ENCODE assay signal across 9 mouse cellular contexts in the genomic region with DNA sequence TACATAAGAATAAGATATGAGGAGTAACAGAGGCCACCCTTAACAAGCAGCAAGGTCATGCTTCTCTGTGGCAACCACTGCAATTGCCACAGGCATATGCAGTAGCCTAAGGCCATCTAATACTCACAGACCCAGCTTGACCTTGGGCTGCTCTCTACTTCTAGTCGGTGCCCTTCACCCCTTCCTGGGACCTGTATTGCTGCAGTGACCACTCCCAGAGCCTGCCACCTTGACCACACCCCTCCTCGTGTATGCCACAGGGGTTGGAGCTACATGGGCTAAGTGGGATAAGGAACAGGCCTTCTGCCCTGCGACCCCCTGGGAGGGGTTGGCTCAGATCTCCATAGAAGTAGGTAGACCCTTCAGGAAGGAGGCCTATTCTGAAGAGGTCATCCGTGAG. TPM values are rescaled to one million over a fixed set of nuclear protein-coding genes. Genes with fewer than 3 reads are reported as not detected.
DNase-seq lines count a peak whose midpoint lies in the region; ATAC-seq and TF ChIP-seq lines count a peak whose summit lies in the region.
"Had no signal": no experiment of that assay in that cellular context is flagged by ENCODE, and none has a peak within 500 bp of the region (broad histone marks: within the 10 kb centered on the region; RNA-seq: fewer than 3 reads in every experiment).

No protein-coding gene starts in this region.

- TF ChIP-seq POLR2A in liver, adult 2 months (IDR thresholded peaks at IDR 0.05; ENCODE audit: extremely low read depth, insufficient read depth, low read length) = no peak
- TF ChIP-seq POLR2A in CH12.LX (IDR thresholded peaks at IDR 0.05; ENCODE audit: low read depth, low read length) = no peak

- H3K9ac ChIP-seq in liver, adult 2 months (ENCODE audit: low read depth, low read length) = peak overlapping the region; percentile 6
- no peak overlapping the region for H3K9ac ChIP-seq in liver, embryonic 12.5 days
- H3K9ac ChIP-seq in CH12.LX (ENCODE audit: insufficient read depth, low read depth) = peak overlapping the region; percentile 22; the same call in 1 of the 2 replicates
- no peak overlapping the region for H3K9ac ChIP-seq in embryonic facial prominence, embryonic 15.5 days
- H3K9ac ChIP-seq: neural tube, embryonic 12.5 days had no signal

- dilution Hi-C loops in CH12.LX (cut with MboI; ENCODE audit: extremely low pct_ligation_motif_present, extremely low pct_unique_long_range_greater_than_20kb, low sequenced_read_pairs) = no loop called here

- TF ChIP-seq CTCF in liver, adult 2 months (IDR thresholded peaks at IDR 0.05; ENCODE audit: low read depth, low read length) = no peak
- no peak for TF ChIP-seq CTCF in CH12.LX (conservative IDR thresholded peaks at IDR 0.05 in 1 of 2, IDR thresholded peaks at IDR 0.05 in 1 of 2; ENCODE audit: low read depth in 2 of 2, low read length in 2 of 2)

- peak overlapping the region; percentile 90 for H3K27ac ChIP-seq in liver, adult 2 months (replicated peaks; ENCODE audit: insufficient read depth, low read depth, low read length)
- H3K27ac ChIP-seq in liver, embryonic 12.5 days = no peak overlapping the region
- no peak overlapping the region for H3K27ac ChIP-seq in CH12.LX (ENCODE audit: insufficient read depth, low read depth)
- peak overlapping the region; percentile 91 for H3K27ac ChIP-seq in embryonic facial prominence, embryonic 15.5 days (replicated peaks)
- H3K27ac ChIP-seq: neural tube, embryonic 12.5 days had no signal

- H3K4me1 ChIP-seq in liver, adult 2 months (ENCODE audit: control insufficient read depth, insufficient read depth, low read length) = peaks cover 43% of the 10 kb centered on the region
- H3K4me1 ChIP-seq in liver, embryonic 12.5 days = peaks cover 30% of the 10 kb centered on the region
- H3K4me1 ChIP-seq in CH12.LX (ENCODE audit: control insufficient read depth in 1 of 2, insufficient read depth in 2 of 2) = peaks cover 13 to 80% of the 10 kb centered on the region in 2 experiments
- peaks cover 35% of the 10 kb centered on the region for H3K4me1 ChIP-seq in embryonic facial prominence, embryonic 15.5 days
- H3K4me1 ChIP-seq: neural tube, embryonic 12.5 days had no signal

- TF ChIP-seq EP300 in CH12.LX (IDR thresholded peaks at IDR 0.05; ENCODE audit: low read length) = no peak

- H3K27me3 ChIP-seq in liver, adult 2 months (ENCODE audit: control insufficient read depth, insufficient read depth, low read length) = no peaks in the 10 kb centered on the region
- no peaks in the 10 kb centered on the region for H3K27me3 ChIP-seq in liver, embryonic 12.5 days (replicated peaks)
- H3K27me3 ChIP-seq in CH12.LX (replicated peaks) = no peaks in the 10 kb centered on the region
- H3K27me3 ChIP-seq in embryonic facial prominence, embryonic 15.5 days = no peaks in the 10 kb centered on the region
- H3K27me3 ChIP-seq: neural tube, embryonic 12.5 days had no signal

- no peaks in the 10 kb centered on the region for H3K9me3 ChIP-seq in liver, embryonic 12.5 days (replicated peaks)
- no peaks in the 10 kb centered on the region for H3K9me3 ChIP-seq in CH12.LX (replicated peaks; ENCODE audit: low read length)
- H3K9me3 ChIP-seq in embryonic facial prominence, embryonic 15.5 days (replicated peaks) = no peaks in the 10 kb centered on the region
- H3K9me3 ChIP-seq: neural tube, embryonic 12.5 days had no signal

- no peak overlapping the region for H3K4me3 ChIP-seq in liver, adult 2 months (ENCODE audit: insufficient read depth, low read depth, low read length)
- no peak overlapping the region for H3K4me3 ChIP-seq in liver, embryonic 12.5 days
- peak overlapping the region; percentile 55 to 67 (median 62) for H3K4me3 ChIP-seq in CH12.LX (replicated peaks in 1 of 3; ENCODE audit: low read depth in 2 of 3, low read length in 2 of 3, poor library complexity in 1 of 3)
- no peak overlapping the region for H3K4me3 ChIP-seq in embryonic facial prominence, embryonic 15.5 days (replicated peaks)
- H3K4me3 ChIP-seq: neural tube, embryonic 12.5 days had no signal

- no peak for TF ChIP-seq RAD21 in CH12.LX (IDR thresholded peaks at IDR 0.05; ENCODE audit: low read depth, low read length)

- ATAC-seq in liver, embryonic 12.5 days = no peak
- no peak for ATAC-seq in embryonic facial prominence, embryonic 15.5 days (ENCODE audit: insufficient number of reproducible peaks, low FRiP score, low TSS enrichment, low read depth)

- no peaks in the 10 kb centered on the region for H3K36me3 ChIP-seq in liver, adult 2 months (ENCODE audit: control insufficient read depth, insufficient read depth, low read length)
- no peaks in the 10 kb centered on the region for H3K36me3 ChIP-seq in liver, embryonic 12.5 days
- peaks cover 4 to 36% of the 10 kb centered on the region in 2 experiments for H3K36me3 ChIP-seq in CH12.LX (replicated peaks in 1 of 2; ENCODE audit: control insufficient read depth in 1 of 2, insufficient read depth in 1 of 2, low read length in 1 of 2)
- H3K36me3 ChIP-seq in embryonic facial prominence, embryonic 15.5 days = 0 out of 2 replicates have a peak, but pooled peaks cover under 1% of the 10 kb centered on the region
- H3K36me3 ChIP-seq: neural tube, embryonic 12.5 days had no signal

- peaks cover 16% of the 10 kb centered on the region; the same call in 1 of the 2 replicates for H3K79me2 ChIP-seq in liver, adult 2 months (ENCODE audit: control insufficient read depth, insufficient read depth, low read length)
- no peaks in the 10 kb centered on the region for H3K79me2 ChIP-seq in CH12.LX (replicated peaks; ENCODE audit: control insufficient read depth, extremely low read depth, insufficient read depth, poor library complexity, severe bottlenecking)

- peak; percentile 33 to 38 for DNase-seq in heart, adult 18-20 months
- no peak for DNase-seq in heart, adult 8-10 months (ENCODE audit: low spot score)
- peak; percentile 57 for DNase-seq in liver, adult 2 months (ENCODE audit: extremely low read depth, low read depth, low spot score)
- DNase-seq in CH12.LX (ENCODE audit: extremely low read depth) = no peak
- no peak for DNase-seq in left cerebral cortex, adult 8-10 months (ENCODE audit: low spot score in 2 of 2)
- no peak for DNase-seq in T-cell, adult 2 months (ENCODE audit: low spot score)

- 39% methylated on average over 4 of the region's 4 CpGs for WGBS in liver, adult 2 months
- 45% methylated on average over 4 of the region's 4 CpGs for WGBS in liver, embryonic 12.5 days (ENCODE audit: insufficient replicate concordance)
- 67% methylated on average over 4 of the region's 4 CpGs for WGBS in embryonic facial prominence, embryonic 15.5 days

- H3K4me2 ChIP-seq in liver, embryonic 12.5 days = no peak overlapping the region
- H3K4me2 ChIP-seq in CH12.LX (ENCODE audit: insufficient read depth, low read depth, poor library complexity, severe bottlenecking) = peak overlapping the region; percentile 78
- H3K4me2 ChIP-seq in embryonic facial prominence, embryonic 15.5 days (replicated peaks) = 0 out of 2 replicates have a peak overlapping the region, but pooled peaks have one; percentile 31
- H3K4me2 ChIP-seq: neural tube, embryonic 12.5 days had no signal

- in situ Hi-C loops in CH12.LX (cut with MboI; ENCODE audit: low pct_ligation_motif_present, low pct_unique_long_range_greater_than_20kb, low sequenced_read_pairs) = no loop called here

TF ChIP-seq in CH12.LX, 34 proteins besides CTCF, POLR2A, EP300 and RAD21 (continues in another document):
- no peak for TF ChIP-seq USF2 (conservative IDR thresholded peaks at IDR 0.05; ENCODE audit: low read depth, low read length)
- no peak for TF ChIP-seq IRF4 (IDR thresholded peaks at IDR 0.05; ENCODE audit: low read depth, low read length)
- no peak for TF ChIP-seq TBP (conservative IDR thresholded peaks at IDR 0.05; ENCODE audit: low read depth, low read length)
- no peak for TF ChIP-seq MAZ (IDR thresholded peaks at IDR 0.05; ENCODE audit: low read depth, low read length)
- no peak for TF ChIP-seq MEF2A (IDR thresholded peaks at IDR 0.05; ENCODE audit: borderline replicate concordance, low read depth, low read length)
- TF ChIP-seq ZKSCAN1 (IDR thresholded peaks at IDR 0.05; ENCODE audit: borderline replicate concordance, low read depth, low read length) = no peak
- TF ChIP-seq GABPA (IDR thresholded peaks at IDR 0.05; ENCODE audit: insufficient replicate concordance, low read depth, low read length) = no peak
- no peak for TF ChIP-seq PAX5 (IDR thresholded peaks at IDR 0.05; ENCODE audit: low read length)
- no peak for TF ChIP-seq BHLHE40 (IDR thresholded peaks at IDR 0.05; ENCODE audit: low read depth, low read length)
- no peak for TF ChIP-seq ZMIZ1 (IDR thresholded peaks at IDR 0.05; ENCODE audit: low read depth, low read length)
- TF ChIP-seq MYC (IDR thresholded peaks at IDR 0.05; ENCODE audit: low read depth, low read length) = no peak
- no peak for TF ChIP-seq MAFK (IDR thresholded peaks at IDR 0.05; ENCODE audit: insufficient replicate concordance, low read length)
- TF ChIP-seq ETS1 (conservative IDR thresholded peaks at IDR 0.05; ENCODE audit: low read depth, low read length) = no peak
- no peak for TF ChIP-seq UBTF (IDR thresholded peaks at IDR 0.05; ENCODE audit: low read depth, low read length)
- no peak for TF ChIP-seq CHD2 (IDR thresholded peaks at IDR 0.05; ENCODE audit: low read length)

RNA-seq across cellular contexts. Expression of gene Trappc10, which starts 52.5 kb away (rescaled TPM):
- 10 to 100 TPM; 51.1 to 54.8 TPM for total RNA-seq in heart, adult 18-20 months (2021)
- 10 to 100 TPM; 43.6 to 62.3 (median 52.9) TPM for total RNA-seq in heart, adult 8-10 months (2022)
- total RNA-seq in liver, adult 2 months (2014; rRNA removed) = 10.3 and 11.1 TPM in 2 replicates
- polyA plus RNA-seq in liver, adult 2 months (2012; rRNA removed) = 16.5 and 19.8 TPM in 2 replicates
- polyA plus RNA-seq in liver, embryonic 12.5 days (2016; fragmentation: Nextera tagmentation; extraction: Ambion mirVana) = 21.9 and 24.5 TPM in 2 replicates
- 22.1 and 23.4 TPM in 2 replicates for total RNA-seq in CH12.LX (2012; rRNA removed)
- total RNA-seq in CH12.LX (2014; rRNA removed) = 24.7 and 26.5 TPM in 2 replicates
- polyA plus RNA-seq in CH12.LX (2012; ENCODE audit: insufficient read length, low read depth) = 21.2 and 26.7 TPM in 2 replicates
- 15.8 and 16.1 TPM in 2 replicates for polyA plus RNA-seq in embryonic facial prominence, embryonic 15.5 days (2015; fragmentation: Nextera tagmentation; extraction: Ambion mirVana)
- 10 to 100 TPM; 84.2 to 91.1 (median 87.7) TPM for total RNA-seq in left cerebral cortex, adult 8-10 months (2022)

RNA-seq across cellular contexts. Expression of gene Agpat3, which starts 55.3 kb away (rescaled TPM):
- 100 to 1,000 TPM; 214 to 237 TPM for total RNA-seq in heart, adult 18-20 months (2021)
- 100 to 1,000 TPM; 206 to 254 (median 219) TPM for total RNA-seq in heart, adult 8-10 months (2022)
- 132 and 161 TPM in 2 replicates for total RNA-seq in liver, adult 2 months (2014; rRNA removed)
- 351 and 387 TPM in 2 replicates for polyA plus RNA-seq in liver, adult 2 months (2012; rRNA removed)
- 25.3 and 25.7 TPM in 2 replicates for polyA plus RNA-seq in liver, embryonic 12.5 days (2016; fragmentation: Nextera tagmentation; extraction: Ambion mirVana)
- total RNA-seq in CH12.LX (2012; rRNA removed) (49.4 and 63.1 TPM in 2 replicates), CH12.LX (2014; rRNA removed) (36.7 and 40.1 TPM in 2 replicates)
- 67.2 and 70.0 TPM in 2 replicates for polyA plus RNA-seq in CH12.LX (2012; ENCODE audit: insufficient read length, low read depth)
- polyA plus RNA-seq in embryonic facial prominence, embryonic 15.5 days (2015; fragmentation: Nextera tagmentation; extraction: Ambion mirVana) = 99.7 and 105 TPM in 2 replicates
- 100 to 1,000 TPM; 218 to 243 (median 229) TPM for total RNA-seq in left cerebral cortex, adult 8-10 months (2022)

Comparison
In these comparisons a context has a peak if more than half of its experiments do, and no peak if none do; other contexts are left out.
1. DNase-seq: peak in heart, adult 18-20 months (2 of 2) and liver, adult 2 months (single experiment); none in heart, adult 8-10 months (single experiment), CH12.LX (single experiment), left cerebral cortex, adult 8-10 months (0 of 2) and T-cell, adult 2 months (single experiment).
2. H3K27ac ChIP-seq: peak in liver, adult 2 months (single experiment) and embryonic facial prominence, embryonic 15.5 days (single experiment); none in liver, embryonic 12.5 days (single experiment) and CH12.LX (single experiment).
3. H3K9ac ChIP-seq: peak in liver, adult 2 months (single experiment) and CH12.LX (single experiment); none in liver, embryonic 12.5 days (single experiment) and embryonic facial prominence, embryonic 15.5 days (single experiment).
4. H3K4me3 ChIP-seq: peak in CH12.LX (3 of 3); none in liver, adult 2 months (single experiment), liver, embryonic 12.5 days (single experiment) and embryonic facial prominence, embryonic 15.5 days (single experiment).